Mouse (Mus musculus) gastrocnemius, adult 8-10 months (tissue): ENCODE measurements at regions not wholly inside any gene's neighbourhood (a gene's known extent, or its start where the extent isn't known, plus 50 kb on each side); places are given as distances from the start of the nearest gene placed in this dataset.

ENCODE experiments used
- DNase-seq, 2 experiments: peaks; one replicate each; pipeline ENCODE4 v3.0.0; 2022; ENCODE audit warnings: low spot score in 2 of 2

- DNase-seq: no peak
These were observed 105.2 kb upstream of the Slc7a11 start for GRCm38 (mm10) chr3:50548568-50548967.

GRCm38 (mm10) chr3:50530654-50531053, 87.2 kb upstream of the Slc7a11 start:
- no peak for DNase-seq

- no peak for DNase-seq
These were observed 80.6 kb upstream of the Slc7a11 start for GRCm38 (mm10) chr3:50524006-50524405.

- DNase-seq: no peak
These were observed 63.8 kb upstream of the Slc7a11 start for GRCm38 (mm10) chr3:50507211-50507610.
